Mouse (Mus musculus): ENCODE measurements around the gene Tnk1. TPM values are rescaled to one million over a fixed set of nuclear protein-coding genes. Genes with fewer than 3 reads are reported as not detected.

The Tnk1 gene
- polyA plus RNA-seq, 1 experiment from 2014 or later = 0.10 TPM

DNA sequence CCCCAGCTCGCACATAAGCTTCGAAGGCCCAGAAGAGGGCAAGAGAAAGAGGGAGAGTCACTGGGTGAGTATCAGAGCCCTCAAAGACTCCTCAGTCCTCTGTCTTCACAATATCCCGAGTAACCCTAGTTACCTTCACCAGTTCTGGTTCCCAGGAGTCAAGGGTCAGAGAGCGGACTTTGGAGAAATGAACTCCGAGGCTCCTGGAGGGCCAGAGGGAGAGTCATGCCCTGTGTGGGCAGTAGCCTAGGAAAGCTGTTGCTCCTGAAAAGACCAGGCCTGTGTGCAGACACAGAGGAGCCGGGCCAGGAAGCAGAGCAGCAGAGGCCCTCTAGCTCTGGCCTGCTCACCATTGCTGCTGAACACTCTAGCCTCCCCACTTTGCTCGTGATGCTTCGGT, 26.1 kb upstream of the Tnk1 start:
- no peaks in the 10 kb centered on the region for H3K36me3 ChIP-seq (replicated peaks)
- 88% methylated on average over 8 of the region's 8 CpGs for WGBS
- H3K4me3 ChIP-seq = no peak overlapping the region
- ATAC-seq (replicated peaks) = no peak
- no peak overlapping the region for H3K27ac ChIP-seq
- no peak overlapping the region for H3K4me2 ChIP-seq
- H3K27me3 ChIP-seq (replicated peaks) = peaks cover 17% of the 10 kb centered on the region
- no peak overlapping the region for H3K9ac ChIP-seq
- H3K4me1 ChIP-seq = peaks cover 17% of the 10 kb centered on the region
- no peaks in the 10 kb centered on the region for H3K9me3 ChIP-seq

DNA sequence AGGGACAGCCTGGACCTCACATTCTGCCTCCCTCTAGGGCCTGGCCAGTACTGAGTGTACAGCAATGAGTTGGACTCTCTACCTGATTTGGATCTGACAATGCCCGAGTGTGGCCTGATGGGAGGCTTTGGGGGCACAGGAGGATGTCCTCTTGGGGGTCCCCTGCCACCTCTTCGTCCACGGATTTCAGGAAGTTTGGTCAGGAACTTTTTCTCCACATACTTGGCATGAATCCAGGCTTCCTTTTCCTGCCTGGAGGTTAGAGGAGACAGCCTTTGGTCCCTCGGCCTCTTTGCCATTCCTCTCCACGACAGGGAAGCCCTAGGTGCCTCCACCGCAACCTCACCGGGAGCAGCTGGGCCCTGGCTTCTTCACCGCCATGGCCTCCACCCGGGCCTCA, 25.7 kb upstream of the Tnk1 start:
- WGBS = 78% methylated on average over 9 of the region's 9 CpGs
- Histone ChIP-seq H3K27me3 (replicated peaks) (peaks cover 17% of the 10 kb centered on the region), H3K9me3 (no peaks in the 10 kb centered on the region), H3K36me3 (replicated peaks) (no peaks in the 10 kb centered on the region), H3K27ac (no peak overlapping the region), H3K9ac (no peak overlapping the region), H3K4me2 (no peak overlapping the region), H3K4me3 (no peak overlapping the region), H3K4me1 (peaks cover 17% of the 10 kb centered on the region)
- ATAC-seq (replicated peaks) = no peak

DNA sequence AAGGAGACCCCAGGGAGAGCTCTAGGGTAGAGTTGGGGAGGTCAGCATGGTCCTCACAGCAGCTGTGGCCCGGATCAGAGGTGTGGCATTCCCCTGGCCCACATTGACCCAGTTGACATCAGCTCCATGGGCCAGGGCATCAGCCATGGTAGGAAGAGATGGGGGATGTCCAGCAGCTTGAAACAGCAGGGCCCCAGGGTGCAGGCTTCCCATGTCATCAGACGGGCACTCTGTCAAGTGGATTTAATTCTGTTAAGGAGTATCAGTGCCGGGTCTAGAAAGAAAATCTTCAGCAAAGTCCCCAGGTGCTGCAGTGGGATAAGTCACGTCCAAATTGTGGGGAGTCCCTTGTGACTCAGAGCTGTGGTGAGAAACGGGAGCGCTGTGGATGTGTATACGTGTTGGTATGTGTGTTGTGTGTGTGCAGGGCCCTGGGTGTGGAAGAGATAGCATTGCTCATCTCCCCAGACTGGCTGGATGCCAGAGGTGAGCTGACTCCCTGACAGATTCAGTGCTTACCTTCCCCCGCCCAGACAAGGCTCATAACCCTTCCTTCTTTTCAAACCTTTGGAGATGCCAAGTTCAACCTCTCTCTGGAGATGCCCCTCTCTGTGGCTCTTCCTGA, 25.1 kb upstream of the Tnk1 start:
- no peak for ATAC-seq (replicated peaks)

DNA sequence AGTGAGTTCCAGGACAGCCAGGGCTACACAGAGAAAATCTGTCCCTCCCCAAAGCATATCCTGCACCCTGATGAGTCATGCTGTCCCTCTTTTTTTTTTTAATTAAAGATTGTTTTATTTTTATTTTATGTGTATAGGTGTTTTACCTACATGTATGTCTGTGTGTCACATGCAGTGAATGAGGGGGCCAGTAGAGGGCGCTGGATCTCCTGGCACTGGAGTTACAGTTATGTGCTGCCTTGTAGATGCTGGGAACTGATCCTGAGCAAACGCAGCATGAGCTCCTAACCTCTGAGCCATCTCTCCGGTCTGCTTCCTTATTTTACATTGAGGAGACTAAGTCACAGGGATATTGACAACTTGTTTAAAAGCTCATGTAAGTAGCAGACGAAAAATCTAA, 24.5 kb upstream of the Tnk1 start:
- no peaks in the 10 kb centered on the region for H3K36me3 ChIP-seq (replicated peaks)
- 57% methylated on average over 4 of the region's 4 CpGs for WGBS
- H3K4me2 ChIP-seq = no peak overlapping the region
- peaks cover 17% of the 10 kb centered on the region for H3K27me3 ChIP-seq (replicated peaks)
- H3K4me1 ChIP-seq = peaks cover 23% of the 10 kb centered on the region
- no peaks in the 10 kb centered on the region for H3K9me3 ChIP-seq
- no peak overlapping the region for H3K27ac ChIP-seq
- no peak overlapping the region for H3K4me3 ChIP-seq
- no peak overlapping the region for H3K9ac ChIP-seq
- no peak for ATAC-seq (replicated peaks)

More for the DNA sequence above, 25.1 kb upstream of the Tnk1 start:
- Histone ChIP-seq H3K9me3 (no peaks in the 10 kb centered on the region), H3K4me3 (no peak overlapping the region), H3K27me3 (replicated peaks) (peaks cover 17% of the 10 kb centered on the region), H3K36me3 (replicated peaks) (no peaks in the 10 kb centered on the region), H3K27ac (no peak overlapping the region), H3K9ac (no peak overlapping the region), H3K4me2 (no peak overlapping the region), H3K4me1 (peaks cover 17% of the 10 kb centered on the region)
- 88% methylated on average over 8 of the region's 8 CpGs for WGBS

DNA sequence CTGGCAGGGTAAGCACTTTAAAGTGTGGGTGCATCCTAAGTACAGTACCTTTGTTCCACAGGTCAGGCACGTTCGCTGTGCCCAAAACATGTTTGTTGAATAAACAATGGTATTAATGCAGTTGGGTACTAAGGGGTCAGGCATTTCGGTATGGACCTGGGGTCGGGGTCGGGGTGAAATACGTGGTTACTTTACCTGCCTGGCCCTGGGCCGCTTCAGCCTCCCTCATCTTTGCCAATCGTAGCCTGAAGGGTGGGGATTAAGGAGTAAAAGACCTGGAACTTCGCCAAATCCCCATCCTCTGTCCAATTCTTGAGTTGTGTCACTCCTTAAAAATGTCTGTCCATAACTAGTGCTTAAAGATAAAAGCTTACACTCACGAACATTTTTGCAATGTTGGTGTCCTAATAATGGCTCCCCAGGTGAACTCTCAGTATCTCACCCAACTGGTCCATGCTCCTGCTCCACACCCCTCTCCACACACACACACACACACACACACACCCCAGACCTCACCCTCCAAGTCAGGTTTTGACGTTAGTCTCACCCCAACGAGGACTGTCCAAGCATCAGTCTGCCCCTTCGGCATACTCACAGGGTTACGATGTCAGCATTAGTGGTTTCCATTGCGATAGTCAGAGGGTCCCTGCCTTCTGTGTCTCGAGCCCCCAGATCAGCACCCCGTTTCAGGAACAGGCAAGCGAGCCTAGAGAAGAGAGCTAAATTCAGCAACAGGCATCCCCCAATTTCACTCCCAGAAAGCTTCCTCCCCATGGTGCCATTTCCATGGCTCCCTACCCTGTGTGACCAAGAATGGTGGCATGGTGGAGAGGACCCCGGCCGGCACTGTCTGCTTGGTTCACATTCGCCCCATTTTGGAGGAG, 23.5 kb upstream of the Tnk1 start:
- H3K9ac ChIP-seq = 0 out of 2 replicates have a peak overlapping the region, but pooled peaks have one; percentile 26
- H3K4me3 ChIP-seq = peak overlapping the region; percentile 42; the same call in 1 of the 2 replicates
- H3K36me3 ChIP-seq (replicated peaks) = no peaks in the 10 kb centered on the region
- ATAC-seq (replicated peaks) = no peak
- H3K27me3 ChIP-seq (replicated peaks) = peaks cover 17% of the 10 kb centered on the region
- peak overlapping the region; percentile 77 for H3K4me2 ChIP-seq
- H3K4me1 ChIP-seq = peaks cover 26% of the 10 kb centered on the region
- no peaks in the 10 kb centered on the region for H3K9me3 ChIP-seq
- WGBS = 62% methylated on average over 21 of the region's 21 CpGs
- H3K27ac ChIP-seq = 0 out of 2 replicates have a peak overlapping the region, but pooled peaks have one; percentile 51

DNA sequence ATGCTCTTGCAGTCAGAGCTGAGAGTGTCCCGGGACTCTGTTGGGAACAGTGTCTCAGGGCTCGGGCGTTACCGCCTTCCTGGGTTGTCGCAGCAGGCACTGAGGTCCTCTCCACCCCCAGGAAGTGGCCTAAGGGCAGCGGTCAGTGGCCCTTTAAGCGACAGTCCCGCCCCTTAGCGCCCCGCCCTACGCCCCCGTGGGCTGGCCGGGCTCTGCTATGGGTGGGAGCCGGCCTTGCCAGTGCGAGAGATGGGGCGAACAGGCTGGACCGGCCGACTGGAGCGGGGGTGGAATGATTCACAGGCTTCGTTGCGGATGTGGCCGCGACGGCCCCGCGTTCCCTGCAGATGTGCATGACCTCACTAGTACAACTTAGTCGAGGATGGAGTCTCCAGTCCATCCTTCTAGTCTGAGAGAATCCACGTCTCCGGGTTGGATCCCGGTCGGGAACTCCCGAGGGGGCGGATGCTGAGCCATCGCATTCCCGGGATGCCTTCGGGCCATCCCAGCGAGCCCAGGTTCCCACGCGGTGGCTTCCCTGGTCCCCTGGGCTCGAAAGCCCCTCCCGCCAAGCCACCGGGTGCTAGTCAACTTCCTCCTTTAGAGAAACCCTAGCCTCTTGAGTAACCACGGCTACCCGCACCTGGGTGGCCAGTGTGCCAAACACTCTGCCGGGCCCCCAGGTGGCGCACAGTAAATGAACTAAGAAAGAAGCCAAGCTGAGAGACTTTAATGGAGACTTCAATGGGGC, 22.5 kb upstream of the Tnk1 start, which contains the start of gene Kctd11:
Gene Kctd11 (minus strand): TSS at position 554 of the 751 bp plus-strand sequence.
- Histone ChIP-seq H3K9ac (peak within 1 kb of the TSS; percentile 26), H3K4me1 (peaks cover 28% of the 10 kb centered on the region), H3K27ac (peak within 1 kb of the TSS; percentile 51), H3K4me2 (peak within 1 kb of the TSS; percentile 77), H3K36me3 (replicated peaks) (no peaks in the 10 kb centered on the region), H3K27me3 (replicated peaks) (peaks cover 17% of the 10 kb centered on the region), H3K9me3 (no peaks in the 10 kb centered on the region), H3K4me3 (peak within 1 kb of the TSS; percentile 42)
- WGBS = under 1% methylated on average over 46 of the region's 46 CpGs
- ATAC-seq (replicated peaks) = peak; percentile 73

DNA sequence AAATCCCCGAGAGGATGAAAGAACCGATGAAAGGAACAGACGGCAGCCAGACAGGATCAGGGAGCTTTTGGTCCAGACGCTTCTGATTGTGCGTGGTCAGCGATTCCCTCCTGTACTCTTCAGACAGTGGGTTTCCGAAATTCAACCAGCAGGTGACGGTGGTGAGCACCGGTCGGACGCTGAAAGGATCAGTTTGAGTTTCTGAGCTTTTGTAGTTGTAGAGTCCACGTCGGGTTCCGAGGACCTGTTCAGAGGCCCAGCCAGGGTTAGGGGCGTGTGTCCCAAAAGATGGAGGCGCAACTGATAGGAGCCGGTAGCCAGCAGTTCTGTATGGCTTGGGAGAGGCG, 21.9 kb upstream of the Tnk1 start:
- ATAC-seq (replicated peaks) = peak; percentile 52; the same call in 1 of the 2 replicates
- peak overlapping the region; percentile 42 for H3K4me3 ChIP-seq
- peak overlapping the region; percentile 77 for H3K4me2 ChIP-seq
- no peaks in the 10 kb centered on the region for H3K36me3 ChIP-seq (replicated peaks)
- H3K9ac ChIP-seq = peak overlapping the region; percentile 26; the same call in 1 of the 2 replicates
- under 1% methylated on average over 18 of the region's 18 CpGs for WGBS
- peaks cover 17% of the 10 kb centered on the region for H3K27me3 ChIP-seq (replicated peaks)
- H3K4me1 ChIP-seq = peaks cover 28% of the 10 kb centered on the region
- H3K9me3 ChIP-seq = no peaks in the 10 kb centered on the region
- H3K27ac ChIP-seq = peak overlapping the region; percentile 51; the same call in 1 of the 2 replicates

DNA sequence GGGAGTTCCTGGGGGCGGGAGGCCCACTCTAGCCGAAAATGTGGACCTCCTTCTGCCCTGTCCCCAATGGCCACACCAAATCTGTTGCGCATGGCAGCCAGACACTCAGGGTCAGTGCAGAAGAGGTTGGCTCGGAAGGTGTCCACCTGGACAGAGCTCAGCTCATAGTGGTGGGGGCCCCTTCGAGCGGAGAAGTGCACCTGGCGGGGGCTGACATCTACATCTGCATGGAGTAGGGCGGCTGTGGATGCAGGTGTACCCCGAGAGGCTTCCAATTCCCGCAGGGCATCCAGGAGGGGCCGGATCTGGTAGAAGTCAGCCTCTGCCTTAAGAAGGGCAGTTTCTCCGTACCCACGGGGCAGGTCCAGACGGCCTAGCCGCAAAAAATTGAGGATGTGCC, 21.2 kb upstream of the Tnk1 start:
- peaks cover 28% of the 10 kb centered on the region for H3K4me1 ChIP-seq
- peak overlapping the region; percentile 77 for H3K4me2 ChIP-seq
- 58% methylated on average over 15 of the region's 15 CpGs for WGBS
- H3K4me3 ChIP-seq = peak overlapping the region; percentile 42
- no peaks in the 10 kb centered on the region for H3K9me3 ChIP-seq
- H3K27me3 ChIP-seq (replicated peaks) = peaks cover 17% of the 10 kb centered on the region
- no peaks in the 10 kb centered on the region for H3K36me3 ChIP-seq (replicated peaks)
- no peak for ATAC-seq (replicated peaks)
- no peak overlapping the region for H3K9ac ChIP-seq
- H3K27ac ChIP-seq = no peak overlapping the region

DNA sequence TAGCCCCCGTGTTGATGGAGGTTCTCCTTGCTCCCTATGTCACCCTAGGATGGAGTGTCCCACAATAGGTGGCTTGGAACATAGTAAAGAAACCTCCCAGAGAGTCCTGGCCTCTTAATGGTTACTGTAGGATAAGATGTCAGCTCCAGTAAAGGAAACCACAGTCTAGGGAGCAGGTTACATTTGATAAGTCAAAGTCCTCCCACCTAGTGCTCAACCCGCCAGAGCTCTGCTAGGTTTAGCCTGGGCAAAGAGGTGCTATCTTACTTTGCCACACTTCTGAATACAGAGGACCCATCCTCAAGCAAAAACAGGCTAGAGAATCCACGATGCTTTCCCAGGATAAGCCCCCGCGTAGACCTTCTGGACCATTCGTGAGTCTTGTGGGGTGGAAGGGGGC, 20.4 kb upstream of the Tnk1 start:
- Histone ChIP-seq H3K4me2 (no peak overlapping the region), H3K4me1 (peaks cover 28% of the 10 kb centered on the region), H3K9me3 (no peaks in the 10 kb centered on the region), H3K9ac (no peak overlapping the region), H3K4me3 (no peak overlapping the region), H3K27me3 (replicated peaks) (peaks cover 17% of the 10 kb centered on the region), H3K36me3 (replicated peaks) (no peaks in the 10 kb centered on the region), H3K27ac (no peak overlapping the region)
- 90% methylated on average over 6 of the region's 6 CpGs for WGBS
- no peak for ATAC-seq (replicated peaks)

DNA sequence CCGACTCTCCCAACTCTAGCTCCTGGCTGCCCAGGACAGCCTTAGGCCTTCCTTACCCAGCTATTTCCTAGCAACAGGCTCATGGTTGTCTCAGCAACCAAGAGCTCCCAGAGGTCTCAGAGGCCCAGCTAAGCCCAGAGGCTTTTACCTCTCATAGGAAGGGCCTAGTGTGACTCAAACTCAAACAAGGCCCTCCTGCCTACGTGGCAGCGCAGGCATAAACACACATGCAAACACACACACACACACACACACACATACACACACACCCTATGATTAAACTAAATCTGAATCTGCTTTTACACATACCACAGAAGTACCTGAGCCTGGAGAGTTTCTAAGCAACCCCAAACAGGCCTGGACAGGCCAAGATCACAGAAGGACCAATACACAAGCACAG, 19.9 kb upstream of the Tnk1 start:
- H3K36me3 ChIP-seq (replicated peaks) = no peaks in the 10 kb centered on the region
- peaks cover 28% of the 10 kb centered on the region for H3K4me1 ChIP-seq
- no peak overlapping the region for H3K9ac ChIP-seq
- no peak for ATAC-seq (replicated peaks)
- 66% methylated on average over 3 of the region's 3 CpGs for WGBS
- H3K27me3 ChIP-seq (replicated peaks) = peaks cover 17% of the 10 kb centered on the region
- H3K4me2 ChIP-seq = no peak overlapping the region
- H3K27ac ChIP-seq = no peak overlapping the region
- H3K4me3 ChIP-seq = no peak overlapping the region
- no peaks in the 10 kb centered on the region for H3K9me3 ChIP-seq

DNA sequence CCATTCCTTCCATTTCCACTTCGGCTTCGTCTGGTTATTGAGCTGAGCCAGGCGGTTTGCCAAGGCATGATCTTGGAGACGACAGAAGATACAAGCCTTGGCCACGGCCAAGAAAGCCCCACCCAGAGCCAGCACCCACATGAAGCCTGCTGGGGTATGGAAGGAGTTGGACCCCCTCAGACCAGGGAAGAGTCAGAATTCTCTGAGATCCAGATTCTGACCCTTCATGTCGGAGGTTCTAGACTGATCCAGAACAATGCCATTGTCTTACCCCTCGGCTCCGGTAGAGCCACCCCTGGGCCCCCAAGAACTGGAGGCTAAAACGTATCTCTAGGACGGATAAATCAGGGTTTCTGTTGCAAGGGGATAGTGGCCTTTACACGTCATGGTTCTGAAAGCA, 19.3 kb upstream of the Tnk1 start, which contains the start of gene Tmem95:
Gene Tmem95 (minus strand): TSS at position 141 of the 400 bp plus-strand sequence.
- Histone ChIP-seq H3K9ac (no peak within 1 kb of the TSS), H3K9me3 (no peaks in the 10 kb centered on the region), H3K4me3 (no peak within 1 kb of the TSS), H3K4me1 (peaks cover 28% of the 10 kb centered on the region), H3K27ac (no peak within 1 kb of the TSS), H3K27me3 (replicated peaks) (peaks cover 17% of the 10 kb centered on the region), H3K4me2 (peak within 1 kb of the TSS; percentile 31), H3K36me3 (replicated peaks) (no peaks in the 10 kb centered on the region)
- no peak for ATAC-seq (replicated peaks)
- 85% methylated on average over 11 of the region's 11 CpGs for WGBS

DNA sequence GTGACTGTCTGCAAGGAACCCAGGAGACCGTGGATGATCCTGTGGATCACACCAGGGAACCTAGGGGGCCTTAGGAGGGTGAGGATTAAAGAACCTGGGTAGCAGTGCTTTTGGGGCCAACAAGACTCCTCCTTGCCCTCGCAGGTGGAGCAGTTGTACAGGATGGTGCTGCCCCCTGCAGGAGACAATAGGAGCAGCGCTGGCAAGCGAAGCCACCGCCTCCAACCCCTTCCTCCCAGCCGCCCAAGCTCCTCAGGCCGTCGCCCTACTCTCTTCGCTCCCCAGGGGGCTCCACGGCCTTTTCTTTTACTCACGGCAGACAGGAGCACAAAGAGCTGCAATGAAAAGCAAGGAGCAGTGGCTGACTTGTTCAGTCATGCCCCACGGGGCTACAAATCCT, 18.3 kb upstream of the Tnk1 start:
- H3K4me1 ChIP-seq = peaks cover 28% of the 10 kb centered on the region
- H3K36me3 ChIP-seq (replicated peaks) = no peaks in the 10 kb centered on the region
- no peak overlapping the region for H3K27ac ChIP-seq
- peak overlapping the region; percentile 31 for H3K4me2 ChIP-seq
- WGBS = 2% methylated on average over 12 of the region's 12 CpGs
- H3K27me3 ChIP-seq (replicated peaks) = peaks cover 12% of the 10 kb centered on the region
- H3K9ac ChIP-seq = no peak overlapping the region
- no peak for ATAC-seq (replicated peaks)
- no peak overlapping the region for H3K4me3 ChIP-seq
- no peaks in the 10 kb centered on the region for H3K9me3 ChIP-seq
